Mouse (Mus musculus): Measurements from ENCODE around the gene Adprh. TPM values are rescaled to one million over a fixed set of nuclear protein-coding genes. Genes with fewer than 3 reads are reported as not detected.

The Adprh gene
- polyA plus RNA-seq, 1 experiment from 2014 or later, result 29.4 TPM

GRCm38 (mm10) chr16:38463305-38463704 lies 10.8 kb upstream of the Adprh start:
- H3K4me1 ChIP-seq (replicated peaks), result peaks cover 25% of the 10 kb centered on the region
- ATAC-seq (ENCODE audit: insufficient read depth), result no peak
- no peaks in the 10 kb centered on the region for H3K36me3 ChIP-seq (replicated peaks)
- no peaks in the 10 kb centered on the region; the same call in 1 of the 2 replicates for H3K27me3 ChIP-seq
- 76% methylated on average over 5 of the region's 5 CpGs for WGBS (ENCODE audit: insufficient replicate concordance)
- H3K27ac ChIP-seq (replicated peaks), result no peak overlapping the region
- no peaks in the 10 kb centered on the region for H3K9me3 ChIP-seq (replicated peaks)
- H3K4me3 ChIP-seq (replicated peaks), result no peak overlapping the region
- no peak overlapping the region for H3K4me2 ChIP-seq
- no peak overlapping the region for H3K9ac ChIP-seq

GRCm38 (mm10) chr16:38462161-38462560 lies 9.7 kb upstream of the Adprh start:
- H3K4me2 ChIP-seq, result no peak overlapping the region
- no peak overlapping the region for H3K27ac ChIP-seq (replicated peaks)

GRCm38 (mm10) chr16:38461749-38462148 lies 9.2 kb upstream of the Adprh start:
- H3K27ac ChIP-seq (replicated peaks), result no peak overlapping the region
- H3K4me1 ChIP-seq (replicated peaks), result peaks cover 12% of the 10 kb centered on the region
- H3K9ac ChIP-seq, result no peak overlapping the region
- WGBS (ENCODE audit: insufficient replicate concordance), result 42% methylated on average over 8 of the region's 8 CpGs
- H3K4me2 ChIP-seq, result no peak overlapping the region
- no peaks in the 10 kb centered on the region; the same call in 1 of the 2 replicates for H3K27me3 ChIP-seq
- H3K36me3 ChIP-seq (replicated peaks), result no peaks in the 10 kb centered on the region
- no peak for ATAC-seq (ENCODE audit: insufficient read depth)
- H3K9me3 ChIP-seq (replicated peaks), result no peaks in the 10 kb centered on the region
- no peak overlapping the region for H3K4me3 ChIP-seq (replicated peaks)

More at GRCm38 (mm10) chr16:38462161-38462560, 9.7 kb upstream of the Adprh start:
- H3K4me3 ChIP-seq (replicated peaks), result no peak overlapping the region
- no peaks in the 10 kb centered on the region for H3K36me3 ChIP-seq (replicated peaks)
- no peaks in the 10 kb centered on the region for H3K9me3 ChIP-seq (replicated peaks)
- 63% methylated on average over 7 of the region's 7 CpGs for WGBS (ENCODE audit: insufficient replicate concordance)
- no peaks in the 10 kb centered on the region; the same call in 1 of the 2 replicates for H3K27me3 ChIP-seq
- no peak overlapping the region for H3K9ac ChIP-seq
- H3K4me1 ChIP-seq (replicated peaks), result peaks cover 16% of the 10 kb centered on the region
- ATAC-seq (ENCODE audit: insufficient read depth), result no peak

- WGBS (ENCODE audit: insufficient replicate concordance), result 68% methylated on average over 4 of the region's 4 CpGs
- Histone ChIP-seq H3K4me2 (no peak overlapping the region), H3K27ac (replicated peaks) (no peak overlapping the region), H3K9me3 (replicated peaks) (no peaks in the 10 kb centered on the region), H3K4me1 (replicated peaks) (peaks cover 11% of the 10 kb centered on the region), H3K27me3 (no peaks in the 10 kb centered on the region; the same call in 1 of the 2 replicates), H3K36me3 (replicated peaks) (no peaks in the 10 kb centered on the region), H3K4me3 (replicated peaks) (no peak overlapping the region), H3K9ac (no peak overlapping the region)
- ATAC-seq (ENCODE audit: insufficient read depth), result no peak
Observed at GRCm38 (mm10) chr16:38459990-38460389, 7.5 kb upstream of the Adprh start.

GRCm38 (mm10) chr16:38458600-38459280 lies 6.2 kb upstream of the Adprh start:
- ATAC-seq (ENCODE audit: insufficient read depth), result no peak
- Histone ChIP-seq H3K36me3 (replicated peaks) (no peaks in the 10 kb centered on the region), H3K9me3 (replicated peaks) (no peaks in the 10 kb centered on the region), H3K27ac (replicated peaks) (no peak overlapping the region), H3K27me3 (no peaks in the 10 kb centered on the region; the same call in 1 of the 2 replicates), H3K4me3 (replicated peaks) (no peak overlapping the region), H3K4me2 (0 out of 2 replicates have a peak overlapping the region, but pooled peaks have one; percentile 7), H3K9ac (no peak overlapping the region), H3K4me1 (replicated peaks) (peaks cover 17% of the 10 kb centered on the region)
- 42% methylated on average over 6 of the region's 6 CpGs for WGBS (ENCODE audit: insufficient replicate concordance)

GRCm38 (mm10) chr16:38456812-38457567 lies 4.5 kb upstream of the Adprh start:
- peaks cover 25% of the 10 kb centered on the region for H3K4me1 ChIP-seq (replicated peaks)
- no peak for ATAC-seq (ENCODE audit: insufficient read depth)
- no peak overlapping the region for H3K4me2 ChIP-seq
- no peak overlapping the region for H3K27ac ChIP-seq (replicated peaks)
- no peaks in the 10 kb centered on the region; the same call in 1 of the 2 replicates for H3K27me3 ChIP-seq
- 29% methylated on average over 11 of the region's 11 CpGs for WGBS (ENCODE audit: insufficient replicate concordance)
- H3K9me3 ChIP-seq (replicated peaks), result no peaks in the 10 kb centered on the region
- H3K36me3 ChIP-seq (replicated peaks), result no peaks in the 10 kb centered on the region
- H3K4me3 ChIP-seq (replicated peaks), result no peak overlapping the region
- H3K9ac ChIP-seq, result no peak overlapping the region

- no peaks in the 10 kb centered on the region; the same call in 1 of the 2 replicates for H3K27me3 ChIP-seq
- WGBS (ENCODE audit: insufficient replicate concordance), result 69% methylated on average over 17 of the region's 17 CpGs
- H3K4me2 ChIP-seq, result no peak within 1 kb of the TSS
- no peak within 1 kb of the TSS for H3K9ac ChIP-seq
- no peak for ATAC-seq (ENCODE audit: insufficient read depth)
- no peaks in the 10 kb centered on the region for H3K36me3 ChIP-seq (replicated peaks)
- peak within 1 kb of the TSS; percentile 16; the same call in 1 of the 2 replicates for H3K27ac ChIP-seq (replicated peaks)
- H3K9me3 ChIP-seq (replicated peaks), result no peaks in the 10 kb centered on the region
- H3K4me3 ChIP-seq (replicated peaks), result no peak within 1 kb of the TSS
- peaks cover 34% of the 10 kb centered on the region for H3K4me1 ChIP-seq (replicated peaks)
Observed at GRCm38 (mm10) chr16:38455511-38456418, 3.3 kb upstream of the Adprh start, which contains the start of gene Cd80. Gene Cd80 (plus strand): TSS chr16:38455561.

- no peak overlapping the region for H3K4me3 ChIP-seq (replicated peaks)
- no peak overlapping the region for H3K4me2 ChIP-seq
- H3K27me3 ChIP-seq, result no peaks in the 10 kb centered on the region; the same call in 1 of the 2 replicates
- H3K9me3 ChIP-seq (replicated peaks), result no peaks in the 10 kb centered on the region
- H3K36me3 ChIP-seq (replicated peaks), result peaks cover 5% of the 10 kb centered on the region; the same call in 1 of the 2 replicates
- H3K9ac ChIP-seq, result no peak overlapping the region
- H3K27ac ChIP-seq (replicated peaks), result 0 out of 2 replicates have a peak overlapping the region, but pooled peaks have one; percentile 16
- H3K4me1 ChIP-seq (replicated peaks), result peaks cover 34% of the 10 kb centered on the region
- ATAC-seq (ENCODE audit: insufficient read depth), result no peak
- 71% methylated on average over 11 of the region's 11 CpGs for WGBS (ENCODE audit: insufficient replicate concordance)
Observed at GRCm38 (mm10) chr16:38454533-38455254, 2.2 kb upstream of the Adprh start.

GRCm38 (mm10) chr16:38453952-38454351 lies 1.4 kb upstream of the Adprh start:
- Histone ChIP-seq H3K27me3 (no peaks in the 10 kb centered on the region), H3K4me1 (replicated peaks) (peaks cover 32% of the 10 kb centered on the region), H3K4me2 (no peak overlapping the region), H3K4me3 (replicated peaks) (no peak overlapping the region), H3K36me3 (replicated peaks) (peaks cover 5% of the 10 kb centered on the region; the same call in 1 of the 2 replicates), H3K27ac (replicated peaks) (0 out of 2 replicates have a peak overlapping the region, but pooled peaks have one; percentile 16), H3K9ac (no peak overlapping the region), H3K9me3 (replicated peaks) (no peaks in the 10 kb centered on the region)
- no peak for ATAC-seq (ENCODE audit: insufficient read depth)
- 19% methylated on average over 4 of the region's 4 CpGs for WGBS (ENCODE audit: insufficient replicate concordance)

- H3K4me2 ChIP-seq, result peak overlapping the region; percentile 84
- H3K27ac ChIP-seq (replicated peaks), result peak overlapping the region; percentile 90
- H3K36me3 ChIP-seq (replicated peaks), result peaks cover 11% of the 10 kb centered on the region; the same call in 1 of the 2 replicates
- no peaks in the 10 kb centered on the region for H3K27me3 ChIP-seq
- peaks cover 24% of the 10 kb centered on the region for H3K4me1 ChIP-seq (replicated peaks)
- ATAC-seq (ENCODE audit: insufficient read depth), result no peak
- H3K9me3 ChIP-seq (replicated peaks), result no peaks in the 10 kb centered on the region
- H3K9ac ChIP-seq, result peak overlapping the region; percentile 88
- peak overlapping the region; percentile 88 for H3K4me3 ChIP-seq (replicated peaks)
- 24% methylated on average over 3 of the region's 3 CpGs for WGBS (ENCODE audit: insufficient replicate concordance)
Observed at GRCm38 (mm10) chr16:38453203-38453553, 675 bp upstream of the Adprh start.

All from liver, embryonic 15.5 days (tissue).